ENCODE assay signal across 15 mouse cellular contexts in the genomic region with DNA sequence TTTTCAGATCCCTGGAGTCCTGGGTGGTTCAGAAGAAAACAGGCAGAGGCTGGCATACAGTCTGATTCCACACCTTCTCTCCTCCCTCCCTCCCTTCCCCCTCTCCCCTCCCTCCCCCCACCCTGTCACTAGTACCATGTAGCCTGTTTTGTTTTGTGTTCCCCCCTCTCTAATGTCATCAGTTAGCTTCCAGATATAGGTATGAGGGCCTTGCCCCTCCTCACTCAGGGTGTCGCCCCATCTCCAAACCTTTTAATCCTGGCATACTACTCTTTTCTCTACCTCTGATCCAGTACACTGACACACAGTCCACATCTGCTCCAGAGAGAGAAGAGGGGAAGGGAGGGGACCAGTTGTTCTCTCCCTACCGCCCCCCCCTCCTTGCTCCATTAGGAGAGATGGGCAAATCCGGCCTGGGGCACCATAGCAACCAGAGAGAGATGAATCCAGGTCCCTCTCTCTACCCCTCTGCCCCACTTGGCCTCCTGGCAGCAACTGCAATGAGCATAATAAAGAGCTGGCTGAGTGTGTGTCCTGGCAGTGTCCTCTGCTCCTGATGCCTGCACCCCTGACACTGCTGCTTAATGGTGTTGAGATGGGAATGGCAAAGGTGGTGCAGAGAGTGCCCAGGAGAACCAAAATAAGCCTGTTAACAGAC. TPM values are rescaled to one million over a fixed set of nuclear protein-coding genes. Genes with fewer than 3 reads are reported as not detected.
A peak's percentile ranks its signal among the peaks of the same experiment; 100 is the strongest.
DNase-seq lines count a peak whose midpoint lies in the region; ATAC-seq lines count a peak whose summit lies in the region.
"Had no signal": no experiment of that assay in that cellular context is flagged by ENCODE, and none has a peak within 500 bp of the region (broad histone marks: within the 10 kb centered on the region; RNA-seq: fewer than 3 reads in every experiment).

A gene (minus strand): TSS at position 51 of the 658 bp plus-strand sequence.

- no peak within 1 kb of the TSS for H3K4me2 ChIP-seq in heart, embryonic 11.5 days
- H3K4me2 ChIP-seq in neural tube, embryonic 12.5 days (replicated peaks) = peak within 1 kb of the TSS; percentile 9; the same call in 1 of the 2 replicates
- H3K4me2 ChIP-seq in neural tube, embryonic 14.5 days (ENCODE audit: low read depth, low read length) = no peak within 1 kb of the TSS
- H3K4me2 ChIP-seq in liver, embryonic 12.5 days = no peak within 1 kb of the TSS
- H3K4me2 ChIP-seq: heart, embryonic 15.5 days; kidney, embryonic 15.5 days; lung, embryonic 14.5 days had no signal

- no peak within 1 kb of the TSS for H3K4me3 ChIP-seq in heart, embryonic 10.5 days
- H3K4me3 ChIP-seq in heart, embryonic 11.5 days (ENCODE audit: low read depth, low read length) = no peak within 1 kb of the TSS
- no peak within 1 kb of the TSS for H3K4me3 ChIP-seq in neural tube, embryonic 12.5 days
- H3K4me3 ChIP-seq in neural tube, embryonic 14.5 days (ENCODE audit: low read depth, low read length) = no peak within 1 kb of the TSS
- H3K4me3 ChIP-seq in liver, embryonic 12.5 days = no peak within 1 kb of the TSS
- H3K4me3 ChIP-seq: heart, embryonic 15.5 days; kidney, embryonic 15.5 days had no signal

- peaks cover 15% of the 10 kb centered on the region for H3K27me3 ChIP-seq in heart, embryonic 10.5 days (ENCODE audit: insufficient read depth, poor library complexity, severe bottlenecking)
- H3K27me3 ChIP-seq in heart, embryonic 11.5 days (ENCODE audit: control insufficient read depth, insufficient read depth, low read length) = no peaks in the 10 kb centered on the region
- 0 out of 2 replicates have a peak, but pooled peaks cover 4% of the 10 kb centered on the region for H3K27me3 ChIP-seq in neural tube, embryonic 12.5 days (replicated peaks)
- no peaks in the 10 kb centered on the region for H3K27me3 ChIP-seq in neural tube, embryonic 14.5 days (ENCODE audit: control insufficient read depth, insufficient read depth, low read length)
- H3K27me3 ChIP-seq in liver, embryonic 12.5 days (replicated peaks) = peaks cover 40% of the 10 kb centered on the region
- H3K27me3 ChIP-seq: heart, embryonic 15.5 days; kidney, embryonic 15.5 days had no signal

- peaks cover 21% of the 10 kb centered on the region for H3K4me1 ChIP-seq in heart, embryonic 10.5 days
- H3K4me1 ChIP-seq in heart, embryonic 11.5 days (ENCODE audit: control insufficient read depth, insufficient read depth, low read length) = peaks cover 13% of the 10 kb centered on the region
- peaks cover 33% of the 10 kb centered on the region for H3K4me1 ChIP-seq in neural tube, embryonic 12.5 days
- H3K4me1 ChIP-seq in neural tube, embryonic 14.5 days (ENCODE audit: control insufficient read depth, insufficient read depth, low read length) = peaks cover 24% of the 10 kb centered on the region; the same call in 1 of the 2 replicates
- H3K4me1 ChIP-seq in liver, embryonic 12.5 days = peaks cover 13% of the 10 kb centered on the region

- H3K36me3 ChIP-seq in heart, embryonic 10.5 days = no peaks in the 10 kb centered on the region
- no peaks in the 10 kb centered on the region for H3K36me3 ChIP-seq in heart, embryonic 11.5 days (ENCODE audit: control insufficient read depth, insufficient read depth, low read length)
- no peaks in the 10 kb centered on the region for H3K36me3 ChIP-seq in neural tube, embryonic 12.5 days
- H3K36me3 ChIP-seq in neural tube, embryonic 14.5 days (ENCODE audit: control insufficient read depth, insufficient read depth, low read length) = no peaks in the 10 kb centered on the region
- H3K36me3 ChIP-seq in liver, embryonic 12.5 days = no peaks in the 10 kb centered on the region
- H3K36me3 ChIP-seq: heart, embryonic 15.5 days; kidney, embryonic 15.5 days had no signal

- DNase-seq in adrenal gland, postnatal 14 days = peak; percentile 40
- DNase-seq in adrenal gland, adult 8-10 months = no peak
- no peak for DNase-seq in heart, embryonic 10.5 days (ENCODE audit: low spot score)
- DNase-seq in neural tube, embryonic 10.5 days (ENCODE audit: extremely low spot score, low spot score) = no peak
- DNase-seq: cerebellum, adult 11-12 months; gastrocnemius, postnatal 25 days; layer of hippocampus, adult 9-11 months; lung, embryonic 14.5 days had no signal

- no peak within 1 kb of the TSS for H3K9ac ChIP-seq in heart, embryonic 11.5 days (ENCODE audit: low read depth, low read length)
- H3K9ac ChIP-seq in neural tube, embryonic 12.5 days = 0 out of 2 replicates have a peak within 1 kb of the TSS, but pooled peaks have one; percentile 17
- no peak within 1 kb of the TSS for H3K9ac ChIP-seq in neural tube, embryonic 14.5 days (replicated peaks; ENCODE audit: low read depth, low read length)
- H3K9ac ChIP-seq in liver, embryonic 12.5 days = no peak within 1 kb of the TSS
- H3K9ac ChIP-seq: heart, embryonic 15.5 days; kidney, embryonic 15.5 days; lung, embryonic 14.5 days had no signal

- 74% methylated on average over 3 of the region's 3 CpGs for WGBS in heart, embryonic 10.5 days
- 81% methylated on average over 3 of the region's 3 CpGs for WGBS in heart, embryonic 11.5 days (ENCODE audit: insufficient replicate concordance)
- 59% methylated on average over 3 of the region's 3 CpGs for WGBS in neural tube, embryonic 12.5 days
- WGBS in neural tube, embryonic 14.5 days = 52% methylated on average over 3 of the region's 3 CpGs
- WGBS in liver, embryonic 12.5 days (ENCODE audit: insufficient replicate concordance) = 66% methylated on average over 3 of the region's 3 CpGs

- ATAC-seq in heart, embryonic 11.5 days (replicated peaks; ENCODE audit: insufficient number of reproducible peaks, low FRiP score, low TSS enrichment) = no peak
- ATAC-seq in neural tube, embryonic 12.5 days (ENCODE audit: low FRiP score, low read depth) = no peak
- 0 out of 2 replicates have a peak, but pooled peaks have one; percentile 38 for ATAC-seq in neural tube, embryonic 14.5 days (ENCODE audit: low read depth)
- no peak for ATAC-seq in liver, embryonic 12.5 days

- H3K27ac ChIP-seq in heart, embryonic 10.5 days = peak within 1 kb of the TSS; percentile 25; the same call in 1 of the 2 replicates
- H3K27ac ChIP-seq in heart, embryonic 11.5 days (ENCODE audit: low read depth, low read length) = no peak within 1 kb of the TSS
- H3K27ac ChIP-seq in neural tube, embryonic 12.5 days = no peak within 1 kb of the TSS
- H3K27ac ChIP-seq in neural tube, embryonic 14.5 days (ENCODE audit: low read depth, low read length) = peak within 1 kb of the TSS; percentile 30; the same call in 1 of the 2 replicates
- no peak within 1 kb of the TSS for H3K27ac ChIP-seq in liver, embryonic 12.5 days

- H3K9me3 ChIP-seq in heart, embryonic 10.5 days = no peaks in the 10 kb centered on the region
- H3K9me3 ChIP-seq in heart, embryonic 11.5 days (replicated peaks; ENCODE audit: control insufficient read depth, low read length) = no peaks in the 10 kb centered on the region
- H3K9me3 ChIP-seq in neural tube, embryonic 12.5 days = no peaks in the 10 kb centered on the region
- no peaks in the 10 kb centered on the region for H3K9me3 ChIP-seq in neural tube, embryonic 14.5 days (ENCODE audit: control insufficient read depth, low read length)
- no peaks in the 10 kb centered on the region for H3K9me3 ChIP-seq in liver, embryonic 12.5 days (replicated peaks)
- H3K9me3 ChIP-seq: heart, embryonic 15.5 days; kidney, embryonic 15.5 days had no signal

RNA-seq across cellular contexts. Expression of the gene that starts here (rescaled TPM):
- total RNA-seq in adrenal gland, postnatal 14 days (2021) = 2.8 and 3.3 TPM in 2 replicates
- total RNA-seq in adrenal gland, adult 8-10 months (2022) = 1 to 10 TPM in 3 of 4 experiments, under 1 TPM in 1; 0.96 to 6.4 (median 4.0) TPM
- 0.04 and 0.12 TPM in 2 replicates for polyA plus RNA-seq in heart, embryonic 10.5 days (2016; fragmentation: Nextera tagmentation; extraction: Ambion mirVana)
- polyA plus RNA-seq in heart, embryonic 11.5 days (2014; fragmentation: Nextera tagmentation; extraction: Ambion mirVana) = 0.01 TPM in 1 of 2 replicates, not detected in the other
- polyA plus RNA-seq in neural tube, embryonic 12.5 days (2016; fragmentation: Nextera tagmentation; extraction: Ambion mirVana) = 0.19 and 0.50 TPM in 2 replicates
- polyA plus RNA-seq in neural tube, embryonic 14.5 days (2014; fragmentation: Nextera tagmentation; extraction: Ambion mirVana) = 0.49 and 0.71 TPM in 2 replicates
- 0.02 TPM in 1 of 2 replicates, not detected in the other for polyA plus RNA-seq in liver, embryonic 12.5 days (2016; fragmentation: Nextera tagmentation; extraction: Ambion mirVana)
- total RNA-seq: liver, adult 2 months had no signal
- polyA plus RNA-seq: liver, adult 2 months had no signal

Comparison
In these comparisons a context has a peak if more than half of its experiments do, and no peak if none do; other contexts are left out.
1. Peak in ATAC-seq and H3K27ac ChIP-seq in neural tube, embryonic 14.5 days; RNA of the gene not detected or under 1 TPM.